Mouse (Mus musculus) MEL (cell line): ENCODE results near the gene Impdh1. TPM values are rescaled to one million over a fixed set of nuclear protein-coding genes. Genes with fewer than 3 reads are reported as not detected.

Experiments
- DNase-seq: peaks from one replicate; pipeline ENCODE4 v3.0.0; 2011; ENCODE audit warnings: low read depth, low spot score
- H3K27ac ChIP-seq: 2 replicates; pipeline ENCODE4 v1.5.1; 2012; ENCODE audit warnings: low read depth, mild to moderate bottlenecking, control low read depth, low read length, moderate library complexity; ENCODE audit not compliant: control insufficient read depth
- H3K27me3 ChIP-seq, 2 experiments: fragments of 150-350 bp in 1 of 2; sonication (generic) in 1 of 2; 2 replicates each; pipeline ENCODE4 v1.6.1; 2012; ENCODE audit warnings: low read length in 2 of 2, mild to moderate bottlenecking in 2 of 2, improper control_type of control experiment in 1 of 2, moderate library complexity in 1 of 2; ENCODE audit not compliant: insufficient read depth in 2 of 2, control insufficient read depth in 1 of 2
- H3K36me3 ChIP-seq, 2 experiments: 2 replicates each; pipeline ENCODE4 v1.6.1; 2012 to 2014; ENCODE audit warnings: low read length in 2 of 2, improper control_type of control experiment in 1 of 2, inconsistent platforms in 1 of 2, mild to moderate bottlenecking in 1 of 2; ENCODE audit not compliant: insufficient read depth in 2 of 2, control insufficient read depth in 1 of 2
- H3K4me1 ChIP-seq, 2 experiments: fragments of 150-350 bp in 1 of 2; sonication (generic) in 1 of 2; 2 replicates each; pipeline ENCODE4 v1.6.1; 2012; ENCODE audit warnings: low read length in 2 of 2, improper control_type of control experiment in 1 of 2, mild to moderate bottlenecking in 1 of 2; ENCODE audit not compliant: insufficient read depth in 2 of 2, control insufficient read depth in 1 of 2
- H3K4me3 ChIP-seq, 2 experiments: fragments of 150-350 bp in 1 of 2; sonication (generic) in 1 of 2; 2 replicates each; pipeline ENCODE4 v1.5.1; 2012; ENCODE audit warnings: low read depth in 2 of 2, low read length in 2 of 2, mild to moderate bottlenecking in 2 of 2, moderate library complexity in 2 of 2, control low read depth in 1 of 2, improper control_type of control experiment in 1 of 2; ENCODE audit not compliant: control insufficient read depth in 1 of 2, insufficient read depth in 1 of 2
- H3K79me2 ChIP-seq: 2 replicates; pipeline ENCODE4 v1.6.1; 2012; ENCODE audit warnings: mild to moderate bottlenecking, low read length, moderate library complexity; ENCODE audit not compliant: control insufficient read depth, poor library complexity, insufficient read depth
- H3K9ac ChIP-seq: 2 replicates; pipeline ENCODE4 v1.6.1; 2012; ENCODE audit warnings: low read depth, mild to moderate bottlenecking, control low read depth, low read length, moderate library complexity; ENCODE audit not compliant: control insufficient read depth, poor library complexity, severe bottlenecking
- H3K9me3 ChIP-seq: fragments of 150-350 bp; sonication (generic); replicated peaks from 2 replicates; pipeline ENCODE4 v1.6.1; 2012; ENCODE audit warnings: mild to moderate bottlenecking, low read length, improper control_type of control experiment, moderate library complexity; ENCODE audit not compliant: insufficient read depth
- CHD1 ChIP-seq: IDR thresholded peaks from 2 replicates; pipeline ENCODE4 v1.6.1; 2012; ENCODE audit warnings: low read depth, mild to moderate bottlenecking, inconsistent platforms, low read length, improper control_type of control experiment
- CTCF ChIP-seq, 3 experiments: IDR thresholded peaks in 2 of 3; conservative IDR thresholded peaks in 1 of 3; 2 replicates each; pipeline ENCODE4 v1.5.1; 2011 to 2012; ENCODE audit warnings: low read length in 3 of 3, low read depth in 2 of 3, mild to moderate bottlenecking in 2 of 3, improper control_type of control experiment in 1 of 3, inconsistent platforms in 1 of 3, mixed read lengths in 1 of 3, moderate library complexity in 1 of 3; ENCODE audit not compliant: control insufficient read depth in 1 of 3, insufficient read depth in 1 of 3, poor library complexity in 1 of 3, severe bottlenecking in 1 of 3
- ETS1 ChIP-seq: IDR thresholded peaks from 2 replicates; pipeline ENCODE4 v1.6.1; 2012; ENCODE audit warnings: low read depth, mild to moderate bottlenecking, inconsistent platforms, low read length, improper control_type of control experiment, moderate library complexity
- JUND ChIP-seq: IDR thresholded peaks from 2 replicates; pipeline ENCODE4 v1.6.1; 2011; ENCODE audit warnings: low read depth, mild to moderate bottlenecking, improper control_type of control experiment, low read length
- MAFK ChIP-seq: IDR thresholded peaks from 2 replicates; pipeline ENCODE4 v1.6.1; 2011; ENCODE audit warnings: low read depth, mild to moderate bottlenecking, low read length, improper control_type of control experiment, borderline replicate concordance
- MAX ChIP-seq: IDR thresholded peaks from 2 replicates; pipeline ENCODE4 v1.6.1; 2011; ENCODE audit warnings: low read length, improper control_type of control experiment
- NELFE ChIP-seq: IDR thresholded peaks from 2 replicates; pipeline ENCODE4 v1.6.1; 2011; ENCODE audit warnings: low read depth, low read length, improper control_type of control experiment
- NRF1 ChIP-seq: IDR thresholded peaks from 2 replicates; pipeline ENCODE4 v1.6.1; 2014; ENCODE audit warnings: low read depth, mild to moderate bottlenecking, inconsistent platforms, low read length, improper control_type of control experiment, moderate library complexity; ENCODE audit not compliant: poor library complexity, insufficient read depth, severe bottlenecking
- SMC3 ChIP-seq: IDR thresholded peaks from 2 replicates; pipeline ENCODE4 v1.6.1; 2011; ENCODE audit warnings: low read depth, low read length, improper control_type of control experiment
- TAL1 ChIP-seq: IDR thresholded peaks from 2 replicates; pipeline ENCODE4 v1.6.1; 2012; ENCODE audit warnings: mild to moderate bottlenecking, inconsistent platforms, low read length, moderate library complexity, mixed read lengths
- UBTF ChIP-seq: IDR thresholded peaks from 2 replicates; pipeline ENCODE4 v1.6.1; 2012; ENCODE audit warnings: low read depth, mild to moderate bottlenecking, inconsistent platforms, low read length, improper control_type of control experiment, moderate library complexity, borderline replicate concordance; ENCODE audit not compliant: insufficient read depth
- USF1 ChIP-seq: IDR thresholded peaks from 2 replicates; pipeline ENCODE4 v1.6.1; 2014; ENCODE audit warnings: low read depth, mild to moderate bottlenecking, inconsistent platforms, low read length, improper control_type of control experiment, moderate library complexity
- ZNF384 ChIP-seq: IDR thresholded peaks from 2 replicates; pipeline ENCODE4 v1.6.1; 2012; ENCODE audit warnings: low read depth, mild to moderate bottlenecking, inconsistent platforms, low read length, improper control_type of control experiment
- polyA plus RNA-seq, 2 experiments: library from polyadenylated mRNA; stranded (reverse) in 1 of 2; unstranded in 1 of 2; fragments of >175 nt in 1 of 2; fragments of >200 nt in 1 of 2; gene quantifications; 2 replicates each; pipeline versions ENCODE4 v1.2.1 to v1.2.4; 2012; ENCODE audit warnings: low replicate concordance in 2 of 2, low read depth in 1 of 2; ENCODE audit not compliant: insufficient read length in 2 of 2, insufficient read depth in 1 of 2, missing spikeins in 1 of 2
- total RNA-seq: library from RNA; depleted of rRNA; stranded (reverse); fragments of 300-350 nt; gene quantifications from 2 replicates; pipeline ENCODE4 v1.2.3, GENCODE M21; 2012

Gene Impdh1
- total and polyA plus RNA-seq, 3 experiments, result 15.3 to 55.1 TPM; not detected in 1

DNA sequence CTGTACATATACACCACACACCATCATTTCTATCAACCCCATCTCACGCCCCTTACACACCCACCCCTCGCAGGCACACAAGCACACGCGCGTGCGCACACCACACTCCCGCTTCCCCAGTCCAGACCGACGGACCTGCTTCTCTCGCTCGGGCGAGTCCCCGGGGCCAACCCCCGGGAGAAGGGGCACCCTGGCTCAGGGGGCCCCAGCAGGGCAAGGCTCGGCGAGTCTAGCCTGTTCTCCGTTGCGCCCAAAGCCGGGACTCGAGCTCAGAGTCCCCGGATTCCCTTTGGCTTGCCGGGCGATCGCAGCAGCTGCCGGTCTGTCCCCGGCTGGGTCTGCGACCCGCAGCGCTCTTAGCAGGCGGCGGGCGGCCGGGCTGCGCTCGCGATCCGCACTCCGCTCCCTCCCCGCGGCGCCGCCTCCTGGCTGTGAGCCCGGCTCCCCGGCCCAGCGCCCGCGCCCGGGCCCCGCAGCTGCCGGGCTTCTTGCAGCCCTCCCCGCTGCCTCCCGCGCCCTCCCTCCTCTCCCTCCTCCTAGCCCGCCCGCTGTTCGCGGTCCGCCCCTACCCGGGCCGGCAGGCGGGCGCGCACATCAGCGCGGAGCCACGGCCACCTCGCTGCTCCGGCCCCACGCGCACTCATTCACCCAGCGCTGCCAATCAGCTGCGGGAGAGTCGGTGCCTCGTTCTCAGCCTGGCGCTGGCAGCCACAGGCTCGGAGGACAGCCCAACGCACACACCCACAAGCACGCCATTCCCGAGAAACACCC is 37.1 kb downstream of the Impdh1 start, which contains the start of gene Prrt4:
TSS of gene Prrt4 (minus strand) at position 697 of the 771 bp plus-strand sequence.
- Histone ChIP-seq H3K27me3 (peaks cover 0 to 25% of the 10 kb centered on the region in 2 experiments; a peak in 3 of 4 replicates), H3K4me1 (no peaks in the 10 kb centered on the region), H3K27ac (no peak within 1 kb of the TSS), H3K9me3 (no peaks in the 10 kb centered on the region), H3K79me2 (no peaks in the 10 kb centered on the region), H3K9ac (no peak within 1 kb of the TSS; the same call in 1 of the 2 replicates), H3K4me3 (no peak within 1 kb of the TSS), H3K36me3 (no peaks in the 10 kb centered on the region)
- no peak for DNase-seq
- TF ChIP-seq JUND, result no peak
- no peak for TF ChIP-seq ETS1

DNA sequence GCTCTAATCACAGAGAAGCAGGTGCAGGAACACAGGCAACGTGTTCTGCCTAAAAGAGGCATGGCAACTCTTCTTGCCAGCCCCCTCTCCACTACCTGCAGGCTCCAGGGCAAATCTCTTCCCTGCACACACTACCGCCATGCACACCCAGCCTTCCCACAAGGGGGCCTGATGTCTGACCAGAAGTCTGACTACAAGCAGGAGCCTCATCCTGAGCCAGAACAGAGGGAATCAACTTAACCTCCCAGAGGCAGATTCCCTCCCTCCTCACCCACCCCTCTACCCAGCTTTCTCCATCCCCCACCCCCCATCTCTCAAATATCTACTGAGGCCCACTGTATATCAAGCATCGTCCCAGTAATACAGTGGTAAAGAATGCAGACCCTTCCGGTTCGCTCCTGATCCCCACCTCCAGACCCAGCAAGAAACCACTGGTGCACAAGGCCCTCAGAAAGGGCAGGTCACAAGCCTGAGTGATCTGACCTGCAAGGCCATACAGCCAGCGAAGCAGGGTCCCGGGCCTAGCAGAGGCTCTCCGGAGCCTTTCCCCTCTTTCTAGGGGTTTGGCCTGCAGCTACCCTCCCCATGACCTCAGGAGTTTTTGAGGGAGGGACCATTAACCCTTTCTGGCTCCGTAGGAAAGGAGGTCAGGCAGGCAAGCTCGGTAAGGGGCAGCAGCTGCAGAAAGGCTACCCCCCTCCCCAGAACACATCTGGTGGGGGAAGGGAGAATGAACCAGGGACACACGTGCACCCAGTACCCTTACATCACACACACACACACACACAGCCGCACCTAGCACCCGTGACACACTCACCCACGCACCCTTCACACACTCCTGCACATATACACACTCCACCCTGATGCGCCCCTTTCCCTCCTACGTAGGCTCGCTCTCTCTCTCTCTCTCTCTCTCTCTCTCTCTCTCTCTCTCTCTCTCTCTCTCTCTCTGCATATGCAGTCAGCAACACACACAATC is 38.0 kb downstream of the Impdh1 start:
- no peak overlapping the region for H3K9ac ChIP-seq
- no peaks in the 10 kb centered on the region for H3K4me1 ChIP-seq
- H3K27ac ChIP-seq, result no peak overlapping the region
- TF ChIP-seq MAFK (no peak), NRF1 (no peak)
- no peak for DNase-seq
- H3K36me3 ChIP-seq, result no peaks in the 10 kb centered on the region
- no peaks in the 10 kb centered on the region for H3K9me3 ChIP-seq
- H3K4me3 ChIP-seq, result no peak overlapping the region
- H3K27me3 ChIP-seq, result peaks cover 0 to 28% of the 10 kb centered on the region in 2 experiments
- H3K79me2 ChIP-seq, result no peaks in the 10 kb centered on the region

DNA sequence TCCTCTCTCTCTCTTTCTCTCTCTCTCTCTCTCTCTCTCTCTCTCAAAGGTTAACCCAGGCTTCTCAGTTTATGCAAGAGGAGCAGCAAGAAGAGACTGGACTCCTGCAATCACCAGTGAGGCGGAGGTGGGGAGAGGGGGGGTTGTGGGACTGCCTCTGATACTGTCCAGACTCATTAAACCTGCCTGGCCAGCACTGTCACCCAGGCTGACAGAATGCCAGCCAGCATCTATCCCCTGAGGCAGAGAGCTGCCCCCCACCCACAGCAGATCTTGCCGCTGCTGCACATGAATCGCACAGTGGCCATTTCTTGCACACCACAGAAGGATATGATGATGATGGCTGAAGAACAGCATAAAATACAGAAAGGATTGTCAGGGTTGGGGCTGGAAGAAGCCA is 41.1 kb downstream of the Impdh1 start:
- Histone ChIP-seq H3K36me3 (no peaks in the 10 kb centered on the region), H3K9ac (no peak overlapping the region), H3K4me1 (no peaks in the 10 kb centered on the region), H3K27ac (no peak overlapping the region), H3K4me3 (no peak overlapping the region), H3K9me3 (no peaks in the 10 kb centered on the region), H3K79me2 (no peaks in the 10 kb centered on the region), H3K27me3 (peaks cover 7 to 31% of the 10 kb centered on the region in 2 experiments)
- TF ChIP-seq USF1 (no peak), ZNF384 (no peak), NELFE (no peak), CHD1 (no peak), SMC3 (no peak), TAL1 (no peak), CTCF (IDR thresholded peaks at IDR 0.05 in 2 of 3, conservative IDR thresholded peaks at IDR 0.05 in 1 of 3; ENCODE audit: control insufficient read depth in 1 of 3, insufficient read depth in 1 of 3, low read depth in 2 of 3, low read length in 3 of 3, poor library complexity in 1 of 3, severe bottlenecking in 1 of 3) (no peak), UBTF (no peak), MAX (no peak)
- DNase-seq, result no peak
